Mouse (Mus musculus): ENCODE measurements around the gene Mlkl.
A peak's percentile ranks its signal among the peaks of the same experiment; 100 is the strongest.

Mlkl gene

DNA sequence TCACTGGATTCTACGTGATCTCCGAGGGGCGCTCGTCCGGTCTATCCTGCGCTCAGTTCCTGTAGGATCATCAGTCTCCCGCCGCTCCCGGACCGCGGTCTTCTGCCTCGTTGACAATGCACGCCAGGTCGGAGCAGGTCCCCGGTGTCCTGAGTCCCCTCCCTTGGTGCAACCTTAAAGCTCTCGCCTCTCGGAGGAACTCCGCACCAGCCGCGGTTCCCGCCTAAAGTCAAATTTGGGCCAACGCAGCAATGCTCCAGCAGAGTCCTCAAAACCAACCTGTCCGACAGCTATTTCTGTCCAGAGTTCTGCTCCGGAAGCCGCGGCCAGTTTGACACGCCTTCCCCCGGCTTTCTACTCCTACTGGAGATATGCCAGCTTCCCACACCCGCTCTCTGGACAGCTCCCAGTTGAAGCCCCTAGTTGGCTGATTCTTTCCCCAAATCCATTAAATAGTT is at the start of gene Mlkl:
Mlkl (minus strand) TSS at position 288 of the 458 bp plus-strand sequence.
- peak in 1 of 2 experiments; percentile 16 for DNase-seq (ENCODE audit: low spot score in 2 of 2)

- DNase-seq (ENCODE audit: low spot score in 2 of 2) = no peak
Measured at GRCm38 (mm10) chr8:111385915-111386314, 47.9 kb upstream of the Mlkl start.

DNA sequence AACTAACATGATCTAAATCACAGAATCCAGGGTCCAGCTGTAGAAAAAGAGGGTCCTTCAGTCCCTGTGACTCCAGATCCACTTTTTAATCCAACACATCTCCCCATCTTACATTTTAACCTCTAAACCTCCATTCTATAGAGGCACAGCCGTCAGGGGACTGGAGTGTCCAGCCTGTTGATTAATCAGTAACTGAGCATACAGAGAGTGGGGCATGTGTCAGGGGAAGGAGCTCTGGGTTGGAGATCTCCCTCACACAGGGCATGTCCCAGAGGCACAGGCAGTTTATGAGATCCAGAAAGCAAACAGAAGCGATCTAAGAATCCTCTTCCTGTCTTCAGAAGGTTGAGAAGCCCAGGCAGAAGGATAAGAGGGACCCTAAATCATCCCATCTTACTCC is 46.7 kb upstream of the Mlkl start:
- DNase-seq (ENCODE audit: low spot score in 2 of 2) = no peak

DNA sequence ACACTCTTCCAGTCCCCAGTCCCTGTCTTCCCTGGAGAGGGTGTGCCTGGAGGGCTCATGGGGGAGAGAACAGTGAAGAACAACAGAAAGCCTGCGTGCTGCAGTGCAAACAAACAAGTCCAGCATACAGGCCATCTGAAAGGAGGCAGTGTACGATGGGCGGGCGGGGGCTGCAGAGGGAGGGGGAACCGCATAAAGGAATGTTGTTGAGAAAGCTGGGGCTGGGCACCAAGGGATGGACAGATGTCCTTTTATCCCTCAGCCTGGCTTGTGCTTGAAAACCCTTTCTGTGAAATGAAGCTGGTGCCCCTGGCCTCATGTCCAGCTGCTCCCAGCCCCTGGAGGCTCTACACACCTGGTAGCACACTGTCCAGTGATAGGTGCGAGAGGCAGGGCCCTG is 37.2 kb upstream of the Mlkl start:
- no peak for DNase-seq (ENCODE audit: low spot score in 2 of 2)

DNA sequence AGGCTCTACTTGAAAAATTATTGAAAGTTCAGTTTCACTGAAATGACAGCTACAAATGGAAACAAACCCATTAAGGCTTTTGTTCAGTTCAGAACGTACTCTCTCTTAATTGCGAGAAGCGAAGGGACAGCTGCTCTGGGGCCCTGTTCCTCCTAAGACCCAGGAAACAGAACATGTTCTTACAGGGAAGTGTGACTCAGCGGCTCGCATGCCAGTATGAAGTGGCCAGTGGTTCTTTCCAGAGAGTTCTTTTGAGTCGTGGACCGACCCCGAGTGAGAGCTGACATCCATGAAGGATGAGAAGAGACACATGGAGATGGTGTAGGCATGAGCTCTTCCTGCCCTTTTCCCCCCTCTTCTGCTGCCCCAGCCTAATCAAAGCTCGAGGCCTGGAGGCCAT is 31.7 kb upstream of the Mlkl start:
- no peak for DNase-seq (ENCODE audit: low spot score in 2 of 2)

GRCm38 (mm10) chr8:111367350-111367749 is 29.4 kb upstream of the Mlkl start:
- DNase-seq (ENCODE audit: low spot score in 2 of 2) = no peak

- no peak for DNase-seq (ENCODE audit: low spot score in 2 of 2)
Measured at GRCm38 (mm10) chr8:111366610-111367234, 28.7 kb upstream of the Mlkl start.

- DNase-seq (ENCODE audit: low spot score in 2 of 2) = no peak
Measured at GRCm38 (mm10) chr8:111363489-111363888, 25.5 kb upstream of the Mlkl start.

DNA sequence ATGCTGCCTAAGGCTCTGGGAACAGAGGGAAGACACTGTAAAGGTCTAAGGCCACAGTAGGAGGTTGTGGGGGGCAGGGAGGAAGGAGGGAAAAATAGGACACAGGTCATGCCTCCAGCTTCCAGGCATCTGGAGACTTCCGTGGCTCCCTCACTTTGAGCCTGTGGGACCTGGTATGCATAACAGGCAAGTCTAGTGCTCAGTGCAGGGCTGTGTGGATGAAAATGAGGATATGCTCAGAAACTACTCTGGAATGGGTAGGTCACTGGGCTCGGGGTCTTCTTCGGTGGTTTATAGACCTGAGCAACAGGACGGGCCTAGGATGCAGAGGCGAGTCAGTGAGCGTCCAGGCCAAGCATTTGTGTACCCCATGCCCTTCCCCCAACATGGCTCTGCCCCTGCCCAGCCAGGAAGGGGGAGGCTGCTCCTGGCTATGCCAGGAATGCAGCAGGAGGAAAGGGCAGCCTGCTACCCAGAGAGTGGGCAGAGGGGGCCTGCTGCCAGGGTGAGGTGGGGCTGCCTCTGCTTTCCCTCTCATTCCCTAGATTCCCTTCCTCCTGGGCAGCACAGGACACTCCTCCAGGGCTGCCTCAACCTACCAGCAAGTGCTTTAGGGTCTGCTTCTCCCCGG is 22.7 kb upstream of the Mlkl start:
- no peak for DNase-seq (ENCODE audit: low spot score in 2 of 2)

DNA sequence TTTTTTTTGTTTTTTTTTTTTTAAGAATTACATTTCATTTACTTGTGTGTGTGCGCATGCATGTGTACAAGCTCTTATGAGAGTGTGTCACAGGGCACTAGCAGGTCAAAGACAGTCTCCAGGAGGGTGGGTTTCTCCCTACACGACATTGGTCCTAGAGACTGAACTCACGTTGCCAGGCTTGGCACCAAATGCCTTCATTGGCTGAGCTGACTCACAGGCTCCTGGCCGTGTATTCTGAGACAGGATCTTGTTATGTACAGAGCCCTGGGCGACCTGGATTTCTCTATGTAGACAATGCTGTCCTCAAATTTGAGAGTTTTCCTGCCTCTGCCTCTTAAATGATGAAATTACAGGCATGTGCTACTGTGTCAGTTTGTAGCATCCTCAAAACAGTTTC is 22.0 kb upstream of the Mlkl start:
- DNase-seq (ENCODE audit: low spot score in 2 of 2) = no peak

DNA sequence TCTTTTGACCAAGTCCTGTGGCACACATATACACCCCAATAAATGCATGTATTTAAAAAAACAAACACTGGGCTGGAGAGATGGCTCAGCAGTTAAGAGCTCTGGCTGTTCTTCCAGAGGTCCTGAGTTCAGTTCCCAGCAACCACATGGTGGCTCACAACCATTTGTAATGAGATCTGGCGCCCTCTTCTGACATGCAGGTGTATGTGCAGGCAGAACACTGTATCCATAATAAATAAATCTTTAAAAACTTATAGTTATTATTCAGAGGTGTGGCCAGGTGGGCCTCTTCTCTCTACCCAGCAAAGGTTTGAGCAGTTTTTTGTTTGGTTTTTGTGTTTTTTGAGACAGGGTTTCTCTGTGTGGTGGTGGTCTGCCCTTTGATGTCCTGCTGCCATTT is 20.9 kb upstream of the Mlkl start:
- no peak for DNase-seq (ENCODE audit: low spot score in 2 of 2)

- no peak for DNase-seq (ENCODE audit: low spot score in 2 of 2)
Measured at GRCm38 (mm10) chr8:111357433-111357832, 19.5 kb upstream of the Mlkl start.

DNA sequence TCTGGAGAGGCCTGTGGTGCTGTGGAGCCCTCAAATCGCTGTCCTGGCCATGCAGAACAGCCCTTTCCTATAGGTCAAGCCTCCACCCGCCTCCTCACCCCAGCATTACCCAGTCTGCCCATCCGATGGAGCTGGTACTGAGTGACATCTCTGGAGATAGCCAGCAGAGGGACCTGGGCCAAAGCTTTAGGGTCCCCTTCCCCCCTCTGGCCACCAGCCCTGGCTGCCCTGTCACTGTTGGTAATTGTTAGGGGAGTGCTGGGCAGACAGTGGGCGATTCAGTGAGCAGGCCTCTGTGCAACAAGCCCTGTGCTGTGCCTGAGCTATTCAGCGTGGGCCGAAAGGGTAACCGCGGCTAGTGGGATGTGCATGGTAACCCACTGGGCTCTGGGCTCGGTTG is 15.5 kb upstream of the Mlkl start:
- DNase-seq (ENCODE audit: low spot score in 2 of 2) = no peak

DNA sequence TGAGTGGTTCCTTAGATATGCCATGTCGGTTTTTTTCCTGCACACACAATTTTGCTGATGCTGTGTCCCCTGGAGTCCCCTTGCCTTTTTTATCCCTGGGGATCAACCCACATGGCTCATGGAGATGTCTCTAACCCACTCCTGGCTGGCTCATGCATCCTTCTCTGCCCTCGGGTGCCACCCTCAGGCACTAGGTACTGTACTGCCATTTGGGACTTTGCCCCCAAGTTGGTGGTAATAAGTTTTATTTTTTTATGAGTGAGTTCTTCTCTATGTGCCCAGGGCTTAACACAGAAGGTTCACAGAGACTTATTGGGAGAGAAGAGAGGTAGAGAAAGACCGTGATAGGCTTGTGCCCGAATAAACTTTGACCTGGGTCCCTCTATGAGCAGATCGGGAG is 14.3 kb upstream of the Mlkl start:
- DNase-seq (ENCODE audit: low spot score in 2 of 2) = no peak

GRCm38 (mm10) chr8:111350577-111350976 is 12.6 kb upstream of the Mlkl start:
- no peak for DNase-seq (ENCODE audit: low spot score in 2 of 2)

GRCm38 (mm10) chr8:111343225-111343624 is 5.2 kb upstream of the Mlkl start:
- DNase-seq (ENCODE audit: low spot score in 2 of 2) = peak; percentile 50 to 77

DNA sequence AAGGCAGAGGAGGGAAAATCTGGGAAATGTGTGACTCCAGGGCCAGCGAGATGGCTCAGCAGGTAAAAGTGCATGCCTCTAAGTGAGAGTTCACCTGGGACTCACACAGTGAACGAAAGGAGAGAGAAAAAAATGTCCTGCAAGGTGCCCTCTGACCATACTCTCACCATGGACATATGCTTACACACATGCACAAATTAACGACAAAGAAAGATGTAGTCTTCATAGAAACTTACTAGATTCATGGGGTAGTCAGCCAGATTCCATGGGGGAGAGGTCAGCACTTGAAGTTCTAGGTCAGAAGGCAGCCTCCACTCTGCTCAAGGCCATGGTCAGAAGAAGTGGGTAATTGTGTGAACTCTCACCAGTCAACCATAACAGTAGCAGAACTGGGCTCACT is 2.2 kb upstream of the Mlkl start:
- no peak for DNase-seq (ENCODE audit: low spot score in 2 of 2)

GRCm38 (mm10) chr8:111338370-111339208 is 612 bp upstream of the Mlkl start:
- no peak for DNase-seq (ENCODE audit: low spot score in 2 of 2)

- DNase-seq (ENCODE audit: low spot score in 2 of 2) = no peak
Measured at GRCm38 (mm10) chr8:111337311-111337889, 577 bp downstream of the Mlkl start.

GRCm38 (mm10) chr8:111336692-111337091 is 1.3 kb downstream of the Mlkl start:
- DNase-seq (ENCODE audit: low spot score in 2 of 2) = no peak

- no peak for DNase-seq (ENCODE audit: low spot score in 2 of 2)
Measured at GRCm38 (mm10) chr8:111325222-111325790, 12.7 kb downstream of the Mlkl start.

DNA sequence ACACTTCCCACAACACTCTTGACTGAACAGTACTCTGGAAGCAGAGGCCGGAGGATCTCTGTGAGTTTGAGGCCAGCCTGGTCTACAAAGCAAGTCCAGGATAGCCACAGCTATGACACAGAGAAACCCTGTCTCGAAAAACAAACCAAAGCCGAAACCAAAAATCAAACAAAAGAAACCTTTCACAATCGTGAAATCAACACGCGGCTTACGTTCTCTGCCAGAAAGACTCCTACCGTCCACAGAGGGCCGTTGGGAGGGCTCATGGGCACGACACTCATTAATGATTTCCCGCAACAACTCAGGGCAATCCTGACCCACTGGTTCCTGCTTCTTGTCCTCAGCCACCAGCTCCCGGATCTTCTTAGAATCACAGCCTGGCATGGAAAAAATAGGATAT is 23.2 kb downstream of the Mlkl start:
- no peak for DNase-seq (ENCODE audit: low spot score in 2 of 2)

Measured in thymus, postnatal 10 days (tissue).